Mouse (Mus musculus): Measurements from ENCODE around the gene Bckdk.
"Not testable (repeated sequence)": the region's sequence is repeated elsewhere in the genome, so short reads cannot be mapped to it uniquely, and the experiment has no call there.

Gene Bckdk

GRCm38 (mm10) chr7:127931351-127932135, 27.7 kb downstream of the Bckdk start:
- no peak for DNase-seq (ENCODE audit: low spot score in 2 of 2)

GRCm38 (mm10) chr7:127932273-127933031, 28.6 kb downstream of the Bckdk start:
- DNase-seq (ENCODE audit: low spot score in 2 of 2): no peak

- DNase-seq (ENCODE audit: low spot score in 2 of 2): no peak
Measured at GRCm38 (mm10) chr7:127934075-127934474, 30.2 kb downstream of the Bckdk start.

- peak; percentile 90 to 93 for DNase-seq (ENCODE audit: low spot score in 2 of 2)
Measured at GRCm38 (mm10) chr7:127935028-127935722, 31.3 kb downstream of the Bckdk start.

- DNase-seq (ENCODE audit: low spot score in 2 of 2): no peak
Measured at GRCm38 (mm10) chr7:127935748-127936159, 31.9 kb downstream of the Bckdk start.

GRCm38 (mm10) chr7:127936216-127936884, 32.5 kb downstream of the Bckdk start:
- DNase-seq (ENCODE audit: low spot score in 2 of 2): no peak

GRCm38 (mm10) chr7:127942097-127942496, 38.2 kb downstream of the Bckdk start:
- not testable (repeated sequence) for DNase-seq (ENCODE audit: low spot score in 2 of 2)

- no peak for DNase-seq (ENCODE audit: low spot score in 2 of 2)
Measured at GRCm38 (mm10) chr7:127944614-127945013, 40.7 kb downstream of the Bckdk start.

- no peak for DNase-seq (ENCODE audit: low spot score in 2 of 2)
Measured at GRCm38 (mm10) chr7:127946470-127947023, 42.7 kb downstream of the Bckdk start, which contains the start of gene Prss36. Gene Prss36 (minus strand): TSS chr7:127946725.

GRCm38 (mm10) chr7:127952864-127953581, 49.1 kb downstream of the Bckdk start:
- no peak for DNase-seq (ENCODE audit: low spot score in 2 of 2)

- no peak for DNase-seq (ENCODE audit: low spot score in 2 of 2)
Measured at GRCm38 (mm10) chr7:127959364-127959763, 55.5 kb downstream of the Bckdk start.
